Mouse (Mus musculus): ENCODE data around the gene Lrrc55.
A peak's percentile ranks its signal among the peaks of the same experiment; 100 is the strongest.
"Not testable (repeated sequence)": the region's sequence is repeated elsewhere in the genome, so short reads cannot be mapped to it uniquely, and the experiment has no call there.

Lrrc55 gene

GRCm38 (mm10) chr2:85196901-85197300 lies at the start of gene Lrrc55:
TSS of gene Lrrc55 (minus strand) at chr2:85197197.
- DNase-seq, result no peak

- peak; percentile 70 for DNase-seq
Observed at GRCm38 (mm10) chr2:85246506-85247082, 49.6 kb upstream of the Lrrc55 start.

- no peak for DNase-seq
Observed at GRCm38 (mm10) chr2:85245737-85246136, 48.7 kb upstream of the Lrrc55 start.

- DNase-seq, result no peak
Observed at GRCm38 (mm10) chr2:85238068-85238667, 41.2 kb upstream of the Lrrc55 start.

- DNase-seq, result not testable (repeated sequence)
Observed at GRCm38 (mm10) chr2:85237231-85237630, 40.2 kb upstream of the Lrrc55 start.

- DNase-seq, result no peak
Observed at GRCm38 (mm10) chr2:85230771-85231511, 33.9 kb upstream of the Lrrc55 start.

GRCm38 (mm10) chr2:85229606-85230005 lies 32.6 kb upstream of the Lrrc55 start:
- no peak for DNase-seq

- DNase-seq, result no peak
Observed at GRCm38 (mm10) chr2:85227816-85228335, 30.9 kb upstream of the Lrrc55 start.

- no peak for DNase-seq
Observed at GRCm38 (mm10) chr2:85224221-85225179, 27.5 kb upstream of the Lrrc55 start.

- DNase-seq, result no peak
Observed at GRCm38 (mm10) chr2:85216606-85217005, 19.6 kb upstream of the Lrrc55 start.

- DNase-seq, result no peak
Observed at GRCm38 (mm10) chr2:85213746-85214145, 16.7 kb upstream of the Lrrc55 start.

GRCm38 (mm10) chr2:85209301-85209700 lies 12.3 kb upstream of the Lrrc55 start:
- no peak for DNase-seq

- DNase-seq, result no peak
Observed at GRCm38 (mm10) chr2:85205170-85205569, 8.2 kb upstream of the Lrrc55 start.

- peak; percentile 57 for DNase-seq
Observed at GRCm38 (mm10) chr2:85198011-85198965, 1.3 kb upstream of the Lrrc55 start.

- DNase-seq, result no peak
Observed at GRCm38 (mm10) chr2:85194566-85194965, 2.4 kb downstream of the Lrrc55 start.

GRCm38 (mm10) chr2:85187582-85188151 lies 9.3 kb downstream of the Lrrc55 start:
- DNase-seq, result no peak

- DNase-seq, result no peak
Observed at GRCm38 (mm10) chr2:85178139-85178800, 18.7 kb downstream of the Lrrc55 start.

GRCm38 (mm10) chr2:85173545-85173944 lies 23.5 kb downstream of the Lrrc55 start:
- no peak for DNase-seq

- DNase-seq, result no peak
Observed at GRCm38 (mm10) chr2:85172763-85173103, 24.3 kb downstream of the Lrrc55 start.

- DNase-seq, result no peak
Observed at GRCm38 (mm10) chr2:85172071-85172762, 24.8 kb downstream of the Lrrc55 start.
